Mouse (Mus musculus) hindbrain, embryonic 10.5 days (tissue): Measurements from ENCODE around the gene Nmnat2. TPM values are rescaled to one million over a fixed set of nuclear protein-coding genes. Genes with fewer than 3 reads are reported as not detected.

ENCODE experiments used
- DNase-seq: peaks from one replicate; pipeline ENCODE4 v3.0.0-alpha.2; 2017; ENCODE audit warnings: low spot score
- H3K27ac ChIP-seq: fragments of 300-500 bp; sonication (generic); 2 replicates; pipeline ENCODE4 v1.5.1; 2016; ENCODE audit warnings: mild to moderate bottlenecking, moderate library complexity
- H3K27me3 ChIP-seq: fragments of 300-500 bp; sonication (generic); 2 replicates; pipeline ENCODE4 v1.6.1; 2016; ENCODE audit warnings: mild to moderate bottlenecking; ENCODE audit not compliant: poor library complexity, insufficient read depth, severe bottlenecking
- H3K36me3 ChIP-seq: fragments of 300-500 bp; sonication (generic); 2 replicates; pipeline ENCODE4 v1.6.1; 2016; ENCODE audit warnings: mild to moderate bottlenecking, moderate library complexity
- H3K4me1 ChIP-seq: fragments of 300-500 bp; sonication (generic); replicated peaks from 2 replicates; pipeline ENCODE4 v1.6.1; 2016; ENCODE audit warnings: mild to moderate bottlenecking
- H3K4me3 ChIP-seq: fragments of 300-500 bp; sonication (generic); 2 replicates; pipeline ENCODE4 v1.5.1; 2016; ENCODE audit warnings: mild to moderate bottlenecking, moderate library complexity
- H3K9me3 ChIP-seq: fragments of 300-500 bp; sonication (generic); 2 replicates; pipeline ENCODE4 v1.6.1; 2016; ENCODE audit warnings: mild to moderate bottlenecking, moderate library complexity
- WGBS: fragments of 180-500 bp; shearing (Covaris S2); methylation state at CpG from one replicate; pipeline ENCODE4 v1.1.7; 2016; 5-methylcytosine and 5-hydroxymethylcytosine counted together
- polyA plus RNA-seq: library from polyadenylated mRNA; unstranded; fragments of >200 nt; fragmentation: Nextera tagmentation; extraction: Ambion mirVana; gene quantifications from 2 replicates; pipeline ENCODE4 v1.2.1, GENCODE M21; 2016

Nmnat2 gene
- 13.3 and 20.6 TPM in 2 replicates for polyA plus RNA-seq

DNA sequence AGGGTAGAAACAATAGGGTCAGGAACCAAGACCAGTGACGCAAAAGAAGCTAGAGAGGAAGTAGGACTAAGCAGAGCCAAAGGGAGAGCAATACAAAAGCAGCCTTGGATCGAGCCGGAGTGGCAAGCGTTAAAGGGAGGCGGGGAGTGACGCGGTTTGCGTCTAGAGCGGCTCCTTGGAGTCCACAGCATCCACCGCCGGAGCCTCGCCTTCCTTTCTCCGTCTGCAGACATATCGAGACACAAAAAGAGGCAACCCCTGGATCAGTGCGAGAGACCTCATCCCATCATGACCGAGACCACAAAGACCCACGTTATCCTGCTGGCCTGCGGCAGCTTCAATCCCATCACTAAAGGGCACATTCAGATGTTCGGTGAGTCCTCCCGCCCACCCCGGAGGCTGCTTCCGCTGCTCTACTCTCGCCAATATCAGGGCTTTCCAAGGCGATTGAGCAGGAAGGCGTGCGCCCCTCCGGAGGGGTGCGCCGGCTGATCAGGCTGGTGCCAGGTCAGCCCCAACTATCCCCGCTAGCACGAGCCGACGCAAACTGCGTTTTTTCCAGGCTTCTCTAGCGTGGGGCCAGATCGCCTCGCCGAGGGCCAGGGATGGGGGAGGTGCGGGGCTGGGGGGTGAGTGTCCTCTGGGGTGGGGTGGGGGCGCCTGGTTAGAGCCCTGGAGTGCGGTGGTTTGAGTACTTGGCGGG is at the start of gene Nmnat2:
Gene Nmnat2, plus strand, starts transcription at position 173 of the 703 bp plus-strand sequence.
- peak within 1 kb of the TSS; percentile 70 for H3K4me3 ChIP-seq
- peak within 1 kb of the TSS; percentile 78 for H3K27ac ChIP-seq
- under 1% methylated on average over 42 of the region's 42 CpGs for WGBS

DNA sequence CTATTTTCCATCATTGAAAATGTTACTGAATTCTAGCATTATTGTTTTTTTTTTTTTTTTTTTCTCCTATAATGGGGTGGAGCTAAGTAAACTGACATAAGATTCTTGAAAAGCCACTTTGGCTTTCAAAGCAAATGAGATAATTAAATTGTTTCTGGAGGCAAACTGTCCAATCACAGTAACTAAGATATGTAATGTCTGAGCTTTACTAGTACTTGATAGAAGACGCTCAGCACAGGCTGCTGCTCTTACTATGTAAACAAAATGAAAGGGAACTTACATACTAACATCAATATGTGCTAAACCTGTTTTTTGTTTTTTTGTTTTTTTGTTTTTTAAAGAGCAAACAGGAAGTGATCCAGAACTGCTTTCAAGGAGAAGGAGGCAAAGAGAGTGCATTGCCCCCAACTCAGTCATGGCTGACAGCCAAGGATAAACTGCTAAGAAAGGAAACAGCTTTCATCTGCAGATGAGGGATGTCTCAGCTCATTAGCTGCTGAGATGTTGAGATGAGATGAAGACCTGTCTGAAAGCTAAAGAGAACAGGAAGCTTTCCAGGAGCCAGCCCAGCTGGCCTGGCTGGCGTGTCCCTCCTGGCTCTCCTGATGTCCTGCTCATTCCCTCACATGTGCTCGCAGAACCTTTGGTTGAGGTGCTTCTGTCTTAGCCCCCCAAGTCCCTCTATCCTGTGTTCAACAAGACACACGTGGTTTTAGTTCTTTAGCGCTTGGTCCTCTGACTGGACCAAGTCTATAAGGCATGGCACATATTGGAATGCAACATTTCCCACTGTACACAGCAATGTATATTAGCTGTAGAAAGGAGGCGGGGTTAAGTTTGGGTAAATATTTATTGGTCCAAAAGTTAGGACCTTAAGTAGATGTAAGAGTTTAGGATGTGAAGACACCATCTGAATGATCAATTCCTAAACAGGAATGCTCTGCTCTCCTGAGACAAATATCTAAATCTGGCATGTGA is 41.0 kb upstream of the Nmnat2 start:
- Histone ChIP-seq H3K4me1 (no peaks in the 10 kb centered on the region), H3K27me3 (no peaks in the 10 kb centered on the region), H3K4me3 (no peak overlapping the region), H3K36me3 (no peaks in the 10 kb centered on the region), H3K27ac (no peak overlapping the region), H3K9me3 (no peaks in the 10 kb centered on the region)
- no peak for DNase-seq
- 89% methylated on average over 6 of the region's 6 CpGs for WGBS

More for the DNA sequence above, at the start of gene Nmnat2:
- Histone ChIP-seq H3K4me1 (peaks cover 20% of the 10 kb centered on the region), H3K36me3 (no peaks in the 10 kb centered on the region), H3K27me3 (peaks cover 50% of the 10 kb centered on the region), H3K9me3 (no peaks in the 10 kb centered on the region)
- peak; percentile 60 for DNase-seq

DNA sequence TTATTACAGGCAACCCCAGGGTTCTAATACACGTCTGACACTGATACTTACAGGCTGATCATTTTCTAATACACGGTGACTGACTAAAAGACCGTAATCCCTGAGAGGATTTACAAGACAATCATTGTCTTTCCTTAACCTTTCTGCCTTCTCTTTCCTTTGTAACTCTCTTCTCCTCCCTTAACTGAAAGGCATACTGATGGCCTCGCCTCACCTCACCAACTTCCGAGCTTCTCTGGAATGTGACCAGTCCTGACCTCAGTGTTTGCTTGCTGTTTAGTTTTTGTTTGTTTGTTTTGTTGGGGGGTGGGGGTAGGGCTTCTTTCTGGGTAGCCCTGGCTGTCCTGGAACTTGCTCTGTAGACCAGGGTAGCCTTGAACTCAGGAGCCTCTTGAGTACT is 39.0 kb upstream of the Nmnat2 start:
- no peaks in the 10 kb centered on the region for H3K27me3 ChIP-seq
- H3K4me1 ChIP-seq = no peaks in the 10 kb centered on the region
- no peak for DNase-seq
- no peaks in the 10 kb centered on the region for H3K9me3 ChIP-seq
- no peaks in the 10 kb centered on the region for H3K36me3 ChIP-seq
- WGBS = 37% methylated on average over 5 of the region's 5 CpGs
- no peak overlapping the region for H3K4me3 ChIP-seq
- H3K27ac ChIP-seq = no peak overlapping the region

DNA sequence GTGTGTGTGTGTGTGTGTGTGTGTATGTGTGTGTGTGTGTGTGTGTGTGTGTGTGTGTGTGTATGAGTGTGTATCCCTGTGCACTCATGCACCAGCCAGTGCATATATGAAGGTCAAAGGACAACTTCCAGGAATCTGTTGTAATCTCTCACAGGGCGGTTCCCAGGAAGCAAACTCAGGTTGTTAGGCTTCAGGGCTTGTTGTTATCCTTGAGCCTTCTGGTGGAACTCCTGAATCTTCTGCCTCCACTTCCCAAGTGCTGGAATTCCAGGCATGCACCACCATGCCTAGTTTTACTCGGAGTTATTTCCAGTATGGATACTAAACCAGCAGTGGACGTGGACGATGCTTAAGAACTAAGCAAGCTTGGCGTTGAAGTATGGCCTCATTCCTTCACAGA is 37.9 kb upstream of the Nmnat2 start:
- H3K9me3 ChIP-seq = no peaks in the 10 kb centered on the region
- H3K4me3 ChIP-seq = no peak overlapping the region
- no peaks in the 10 kb centered on the region for H3K4me1 ChIP-seq
- no peaks in the 10 kb centered on the region for H3K36me3 ChIP-seq
- H3K27ac ChIP-seq = no peak overlapping the region
- DNase-seq = no peak
- H3K27me3 ChIP-seq = no peaks in the 10 kb centered on the region
- WGBS = 89% methylated on average over 5 of the region's 5 CpGs

DNA sequence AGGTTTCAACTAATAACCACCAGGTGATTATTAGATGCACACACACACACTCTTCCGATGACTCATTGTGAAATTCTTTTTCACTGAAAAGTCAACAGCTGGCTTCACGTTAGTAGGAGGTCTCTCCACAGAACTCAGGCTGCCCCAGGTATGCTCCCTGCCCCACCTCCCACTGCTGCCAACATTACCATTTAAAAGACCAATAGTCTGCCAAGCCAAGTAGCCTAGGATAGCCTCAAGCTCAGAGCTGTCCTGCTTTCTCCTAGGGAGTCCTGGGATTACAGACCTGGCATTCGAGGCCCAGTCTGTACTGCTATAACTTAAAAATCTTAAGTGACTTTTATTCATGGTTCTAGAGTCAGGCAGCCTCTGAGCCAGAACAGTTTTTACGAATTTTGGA is 37.2 kb upstream of the Nmnat2 start:
- H3K36me3 ChIP-seq = no peaks in the 10 kb centered on the region
- H3K4me3 ChIP-seq = no peak overlapping the region
- no peaks in the 10 kb centered on the region for H3K27me3 ChIP-seq
- H3K4me1 ChIP-seq = no peaks in the 10 kb centered on the region
- no peak overlapping the region for H3K27ac ChIP-seq
- H3K9me3 ChIP-seq = no peaks in the 10 kb centered on the region
- WGBS = 76% methylated on average over 4 of the region's 4 CpGs
- no peak for DNase-seq

DNA sequence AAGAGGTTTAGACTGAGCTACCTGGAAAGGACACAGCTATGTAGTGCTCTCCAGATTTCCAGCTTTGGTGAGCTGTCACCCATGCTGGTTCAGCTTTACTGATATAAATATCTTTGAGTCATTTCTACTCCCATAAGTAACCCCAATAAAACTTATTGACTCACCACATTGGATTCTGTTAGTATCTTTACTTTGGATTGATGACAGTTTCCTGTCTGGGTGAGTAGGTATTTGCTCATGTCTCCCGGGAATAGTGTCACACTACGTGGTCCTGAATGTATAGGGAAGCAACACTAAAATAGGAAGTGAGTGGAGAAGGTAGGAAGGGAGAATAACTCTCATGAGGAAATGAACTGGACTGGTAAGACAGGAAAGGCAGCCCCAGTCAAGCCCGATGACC is 33.0 kb upstream of the Nmnat2 start:
- H3K4me3 ChIP-seq = no peak overlapping the region
- no peaks in the 10 kb centered on the region for H3K4me1 ChIP-seq
- WGBS = 86% methylated on average over 3 of the region's 3 CpGs
- no peak overlapping the region for H3K27ac ChIP-seq
- no peaks in the 10 kb centered on the region for H3K27me3 ChIP-seq
- no peaks in the 10 kb centered on the region for H3K36me3 ChIP-seq
- no peaks in the 10 kb centered on the region for H3K9me3 ChIP-seq
- DNase-seq = no peak

DNA sequence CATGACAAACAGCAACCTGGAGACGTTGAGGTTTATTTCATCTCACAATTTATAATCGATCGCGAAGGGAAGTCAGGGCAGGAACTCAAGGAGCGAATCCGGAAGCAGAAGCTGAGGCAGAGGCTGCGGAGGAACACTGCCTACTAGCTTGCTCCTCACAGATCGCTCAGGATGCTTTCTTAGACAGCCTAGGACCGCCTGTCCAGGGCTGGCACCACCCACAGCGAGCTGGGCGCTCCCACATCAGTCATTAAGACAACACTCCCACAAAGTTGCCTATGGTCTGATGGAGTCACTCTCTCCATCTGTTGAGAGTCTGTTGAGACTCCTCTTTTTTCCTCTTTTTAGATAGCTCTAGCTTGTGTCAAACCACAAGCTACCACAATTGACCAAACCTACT is 20.8 kb upstream of the Nmnat2 start:
- Histone ChIP-seq H3K27ac (no peak overlapping the region), H3K4me1 (peaks cover 14% of the 10 kb centered on the region), H3K36me3 (no peaks in the 10 kb centered on the region), H3K9me3 (no peaks in the 10 kb centered on the region), H3K4me3 (no peak overlapping the region), H3K27me3 (no peaks in the 10 kb centered on the region)
- 57% methylated on average over 11 of the region's 11 CpGs for WGBS
- DNase-seq = peak; percentile 8

DNA sequence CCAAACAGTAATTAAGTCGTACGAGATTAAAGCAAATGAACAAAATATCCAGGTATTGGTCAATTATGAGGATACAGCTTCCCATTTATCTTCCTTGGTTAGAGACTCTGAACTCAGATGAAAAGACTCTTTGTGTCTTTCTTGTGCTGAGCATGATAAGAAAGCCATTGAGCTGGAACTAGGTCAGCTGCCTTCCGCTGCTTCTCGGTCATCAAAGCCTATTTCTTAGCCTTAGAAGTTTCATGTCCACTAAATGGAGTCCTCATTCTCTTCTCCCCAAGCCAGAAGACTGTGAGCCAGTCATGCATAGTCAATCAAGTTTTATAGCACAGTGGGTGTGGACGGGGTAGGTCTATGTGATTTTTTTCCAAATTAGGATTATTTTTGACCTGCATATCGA is 19.3 kb upstream of the Nmnat2 start:
- Histone ChIP-seq H3K27me3 (no peaks in the 10 kb centered on the region), H3K36me3 (no peaks in the 10 kb centered on the region), H3K27ac (no peak overlapping the region), H3K4me3 (no peak overlapping the region), H3K9me3 (no peaks in the 10 kb centered on the region), H3K4me1 (peaks cover 14% of the 10 kb centered on the region)
- no peak for DNase-seq
- WGBS = 57% methylated on average over 6 of the region's 6 CpGs

DNA sequence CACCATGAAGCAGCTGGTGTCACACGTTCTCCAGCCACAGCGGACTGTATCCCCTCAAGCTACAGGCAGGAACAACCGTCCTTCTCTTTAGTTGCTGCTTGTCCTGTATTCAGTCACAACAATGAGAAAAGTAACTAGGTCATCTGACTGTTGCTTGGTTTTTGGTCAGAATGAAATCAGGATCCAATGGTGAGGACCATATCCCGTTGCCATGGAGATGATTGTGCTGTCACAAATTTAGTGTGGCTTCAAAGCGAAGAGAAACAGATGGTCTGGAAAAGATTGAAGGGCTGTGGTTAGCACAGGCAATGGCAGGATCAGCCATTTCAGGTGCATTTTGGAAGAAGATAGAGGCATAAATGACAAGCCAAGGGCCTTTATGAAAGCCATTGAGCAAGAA is 18.4 kb upstream of the Nmnat2 start:
- DNase-seq = no peak
- Histone ChIP-seq H3K27ac (no peak overlapping the region), H3K4me3 (no peak overlapping the region), H3K4me1 (peaks cover 14% of the 10 kb centered on the region), H3K27me3 (no peaks in the 10 kb centered on the region), H3K36me3 (no peaks in the 10 kb centered on the region), H3K9me3 (no peaks in the 10 kb centered on the region)
- 79% methylated on average over 5 of the region's 5 CpGs for WGBS

DNA sequence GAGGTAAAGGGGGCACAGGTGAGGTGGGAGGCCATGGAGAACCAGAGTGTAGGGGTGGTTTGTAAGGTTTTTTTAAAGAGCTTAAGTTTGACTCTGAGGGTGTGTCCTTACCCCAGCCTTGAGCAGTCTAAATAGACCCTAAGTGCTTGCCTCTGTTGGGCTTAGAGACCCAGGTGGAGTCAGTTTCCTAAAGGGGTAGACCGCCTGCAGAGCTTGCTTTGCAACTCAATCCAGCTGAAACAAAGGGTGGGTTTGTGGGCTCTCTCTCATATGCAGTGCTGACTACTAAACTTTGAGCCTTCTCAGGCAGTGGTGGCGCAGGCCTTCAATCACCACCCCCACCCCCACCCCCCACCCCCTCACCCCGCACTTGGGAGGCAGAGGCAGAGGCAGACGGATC is 11.8 kb upstream of the Nmnat2 start:
- H3K4me3 ChIP-seq = no peak overlapping the region
- no peak for DNase-seq
- no peaks in the 10 kb centered on the region for H3K36me3 ChIP-seq
- H3K4me1 ChIP-seq = 0 out of 2 replicates have a peak, but pooled peaks cover 3% of the 10 kb centered on the region
- no peak overlapping the region for H3K27ac ChIP-seq
- WGBS = 38% methylated on average over 4 of the region's 4 CpGs
- no peaks in the 10 kb centered on the region for H3K27me3 ChIP-seq
- no peaks in the 10 kb centered on the region for H3K9me3 ChIP-seq

DNA sequence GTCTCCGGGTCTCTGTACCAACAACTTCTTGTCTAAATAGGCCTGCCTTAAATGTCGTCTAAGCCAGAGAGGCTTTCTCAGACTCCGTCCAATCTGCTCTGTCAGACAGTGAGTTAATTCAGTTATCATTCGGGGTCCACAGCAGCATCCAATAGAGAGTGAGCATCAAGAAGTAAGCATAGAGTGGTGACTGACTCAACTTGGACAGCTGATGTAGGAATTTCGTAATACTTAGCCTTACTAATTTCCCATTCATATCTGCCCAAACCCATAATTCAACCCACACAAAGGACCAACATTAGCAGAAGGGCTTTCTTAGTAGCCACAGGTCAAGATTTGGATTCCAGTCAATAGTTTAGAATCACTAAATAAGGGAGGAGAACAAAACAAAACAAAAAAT is 626 bp upstream of the Nmnat2 start:
- no peak for DNase-seq
- no peak overlapping the region for H3K27ac ChIP-seq
- H3K4me1 ChIP-seq = peaks cover 20% of the 10 kb centered on the region
- no peak overlapping the region for H3K4me3 ChIP-seq
- H3K36me3 ChIP-seq = no peaks in the 10 kb centered on the region
- no peaks in the 10 kb centered on the region for H3K9me3 ChIP-seq
- 78% methylated on average over 5 of the region's 5 CpGs for WGBS
- peaks cover 50% of the 10 kb centered on the region for H3K27me3 ChIP-seq

DNA sequence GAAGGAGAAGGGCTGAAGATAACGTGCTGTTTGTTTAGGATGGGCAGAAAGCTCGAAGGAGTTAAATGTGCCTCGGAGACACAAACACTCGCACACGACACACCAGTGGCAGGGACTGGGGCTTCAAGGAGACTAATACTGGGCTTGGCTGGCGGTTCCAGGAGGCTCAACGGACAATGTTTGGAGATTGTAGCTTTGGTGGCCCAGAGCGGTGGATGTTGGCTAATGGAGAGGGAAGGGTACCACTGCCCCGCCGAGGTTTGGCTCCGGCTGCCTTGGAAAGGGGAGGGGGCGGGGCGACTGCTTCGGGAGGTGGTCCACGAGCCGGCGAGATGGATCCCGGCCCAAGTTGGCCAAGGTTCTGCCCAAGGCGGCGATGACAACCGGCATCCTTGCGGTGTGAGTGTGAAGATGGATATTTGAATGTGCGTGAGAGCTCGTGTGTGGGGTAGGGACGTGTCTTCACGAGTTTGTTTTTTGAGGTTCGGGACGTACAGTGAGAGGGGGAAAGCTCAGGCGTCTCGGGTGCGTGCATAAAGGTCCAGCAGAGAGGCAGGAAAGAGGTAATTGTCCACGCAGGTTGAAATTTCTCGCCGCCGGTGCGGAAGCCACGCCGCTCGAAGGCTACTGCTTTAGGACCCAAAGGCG is 895 bp downstream of the Nmnat2 start:
- Histone ChIP-seq H3K4me1 (peaks cover 20% of the 10 kb centered on the region), H3K27me3 (peaks cover 50% of the 10 kb centered on the region), H3K9me3 (no peaks in the 10 kb centered on the region), H3K27ac (peak overlapping the region; percentile 78), H3K36me3 (no peaks in the 10 kb centered on the region), H3K4me3 (peak overlapping the region; percentile 70)
- under 1% methylated on average over 40 of the region's 40 CpGs for WGBS
- peak; percentile 37 for DNase-seq

DNA sequence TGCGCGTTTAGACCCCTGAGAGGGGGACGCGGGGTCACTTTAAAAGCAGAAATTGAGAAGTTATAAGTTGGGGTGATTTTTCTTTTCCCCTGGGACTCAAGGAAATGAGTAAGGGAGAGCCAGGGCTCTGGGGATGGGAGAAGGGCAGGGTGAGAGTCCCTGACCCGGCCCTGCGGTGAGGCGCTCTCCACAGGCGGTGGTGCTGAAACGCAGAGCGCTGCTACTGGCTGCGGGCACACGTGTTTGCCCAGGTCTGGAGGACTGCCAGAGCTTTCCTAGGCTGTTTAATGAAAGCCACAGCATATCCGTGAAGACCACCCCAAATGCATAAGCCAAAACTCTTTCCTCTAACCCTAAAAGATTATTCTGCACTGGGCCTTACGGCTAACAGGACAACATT is 1.4 kb downstream of the Nmnat2 start:
- H3K4me1 ChIP-seq = peaks cover 20% of the 10 kb centered on the region
- H3K9me3 ChIP-seq = no peaks in the 10 kb centered on the region
- peaks cover 50% of the 10 kb centered on the region for H3K27me3 ChIP-seq
- H3K36me3 ChIP-seq = no peaks in the 10 kb centered on the region
- DNase-seq = peak; percentile 79
- H3K27ac ChIP-seq = no peak overlapping the region
- H3K4me3 ChIP-seq = peak overlapping the region; percentile 70
- WGBS = 5% methylated on average over 14 of the region's 14 CpGs
